Mouse (Mus musculus): Measurements from ENCODE around the gene Cacna1b.

- TF ChIP-seq CTCF (IDR thresholded peaks at IDR 0.05; ENCODE audit: low read depth) (no peak), EP300 (IDR thresholded peaks at IDR 0.05; ENCODE audit: low read depth) (no peak)
Measured at GRCm38 (mm10) chr2:24642834-24643233, 120.1 kb downstream of the Cacna1b start.

Measured in liver, postnatal 0 days (tissue).